Mouse (Mus musculus): ENCODE data around the gene Cbr2. TPM values are rescaled to one million over a fixed set of nuclear protein-coding genes. Genes with fewer than 3 reads are reported as not detected.

The Cbr2 gene
- total RNA-seq, 2 experiments from 2014 or later, result 18.6 to 53.1 TPM

DNA sequence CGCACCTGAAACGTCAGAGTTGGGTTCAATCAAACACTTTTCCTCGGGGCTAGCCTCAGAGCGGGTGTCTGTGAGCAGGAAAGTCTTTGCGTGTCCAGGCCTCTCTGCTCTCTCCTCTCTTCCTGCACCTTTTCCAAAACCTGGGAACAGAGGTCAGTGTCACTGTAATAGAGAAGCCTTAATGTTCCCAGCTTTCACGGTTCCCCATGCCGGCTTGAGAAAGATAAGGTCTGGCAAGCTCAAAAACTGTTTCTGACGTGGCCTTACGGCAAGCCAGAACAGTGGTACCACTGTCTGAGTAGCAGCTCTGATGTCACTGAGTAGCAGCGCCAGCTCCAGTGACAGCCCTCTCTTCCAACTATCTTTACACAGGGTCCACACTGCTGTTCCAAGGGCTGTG lies 17.4 kb downstream of the Cbr2 start:
- DNase-seq, result no peak
- intact Hi-C loops (cut with DNase I), result loop anchor here (5.0 kb wide), 3 partner anchors 137 to 227 kb away; no protein-coding TSS in a partner anchor

DNA sequence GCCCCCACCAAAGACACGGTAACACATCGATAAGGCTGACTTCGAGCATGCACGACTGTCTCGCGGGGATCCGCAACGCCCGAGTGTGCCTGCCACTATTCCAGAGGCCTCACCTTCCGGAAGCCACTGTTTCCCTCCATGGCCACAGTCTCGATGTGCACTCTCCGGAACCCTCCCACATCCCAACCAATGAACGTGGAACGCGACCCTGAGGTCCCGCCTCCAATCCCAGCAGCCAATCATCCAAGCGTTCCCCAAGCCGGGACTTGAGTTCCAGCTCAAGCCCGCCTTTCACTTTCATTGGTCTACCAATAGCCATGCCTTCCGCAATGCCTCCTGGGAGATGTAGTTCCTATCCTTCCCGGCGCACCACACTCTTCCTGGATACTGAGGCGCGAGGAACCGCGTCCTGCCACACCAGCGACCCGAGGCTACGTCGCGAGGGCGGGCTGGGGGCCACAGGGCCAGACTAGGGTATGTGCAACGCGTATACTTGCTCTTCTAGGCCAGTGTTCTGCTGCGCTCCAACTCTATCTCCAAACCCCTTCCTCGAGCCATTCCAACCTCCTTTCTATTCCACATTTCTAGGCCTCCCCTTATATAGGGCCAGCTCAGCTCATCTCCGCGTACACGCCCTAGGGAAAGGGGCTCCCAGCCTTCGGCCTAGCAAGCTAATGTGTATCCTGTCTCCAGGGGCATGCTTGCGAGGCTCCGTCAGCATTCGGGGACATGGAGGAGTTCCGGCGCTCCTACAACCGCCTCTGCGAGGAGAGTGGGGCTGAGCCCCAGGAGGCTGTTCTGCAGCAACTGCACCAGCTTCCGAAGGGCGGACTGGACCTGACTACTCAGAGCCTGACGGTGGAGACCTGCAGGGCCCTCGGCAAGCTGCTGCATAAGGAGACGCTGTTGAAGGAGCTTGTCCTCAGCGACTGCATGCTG lies 18.1 kb downstream of the Cbr2 start, which contains the start of the genes Cenpx and Lrrc45:
Cenpx (minus strand) TSS at position 159 of the 939 bp plus-strand sequence.
Lrrc45 (plus strand) TSS at position 346 of the 939 bp plus-strand sequence.
- DNase-seq, result peak; percentile 94 to 95
- intact Hi-C loops (cut with DNase I), result loop anchor here (2.0 to 5.0 kb wide), 4 partner anchors 95 to 227 kb away; no protein-coding TSS in a partner anchor

DNA sequence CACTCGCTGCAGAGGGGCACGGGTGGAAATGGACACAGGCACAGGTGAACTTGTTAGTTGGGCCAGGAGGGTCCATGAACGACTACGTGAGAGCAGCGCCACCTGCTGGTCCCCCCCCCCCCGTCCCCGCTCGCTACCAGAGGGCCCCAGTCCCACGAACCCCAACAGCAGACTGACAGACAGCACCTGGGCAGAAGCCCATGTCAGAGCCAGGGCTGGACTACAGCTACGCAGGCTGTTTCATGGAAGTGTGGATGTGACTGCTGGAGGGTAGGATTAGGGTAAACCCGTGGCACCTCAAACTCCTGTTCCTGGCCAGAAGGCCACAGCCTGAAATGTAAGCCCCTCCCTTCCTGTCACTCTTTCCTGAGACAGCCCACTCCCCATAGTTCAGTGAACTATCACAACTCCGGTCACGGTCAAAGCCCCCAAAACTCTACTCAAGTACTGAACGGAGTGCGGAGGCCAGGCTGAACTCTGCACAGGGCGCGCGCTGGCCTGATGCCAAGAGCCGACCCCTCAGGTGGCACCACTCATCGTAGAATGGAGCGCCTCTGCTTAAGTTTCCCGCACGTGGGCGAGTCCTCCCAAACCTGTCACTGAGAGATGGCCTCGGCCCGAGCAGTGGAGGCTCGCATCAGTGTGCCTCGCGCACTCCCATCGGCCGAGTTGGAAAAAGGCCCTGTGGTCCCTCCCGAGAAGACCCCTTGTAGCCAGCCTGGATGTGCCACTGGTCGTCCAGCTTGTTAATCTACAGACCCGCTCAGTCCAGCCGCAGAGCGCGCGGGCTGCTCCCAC lies 18.9 kb downstream of the Cbr2 start:
- intact Hi-C loops (cut with DNase I), result loop anchor here (1.0 to 5.0 kb wide), 5 partner anchors 54 to 226 kb away; no protein-coding TSS in a partner anchor
- DNase-seq, result peak; percentile 68 to 69

DNA sequence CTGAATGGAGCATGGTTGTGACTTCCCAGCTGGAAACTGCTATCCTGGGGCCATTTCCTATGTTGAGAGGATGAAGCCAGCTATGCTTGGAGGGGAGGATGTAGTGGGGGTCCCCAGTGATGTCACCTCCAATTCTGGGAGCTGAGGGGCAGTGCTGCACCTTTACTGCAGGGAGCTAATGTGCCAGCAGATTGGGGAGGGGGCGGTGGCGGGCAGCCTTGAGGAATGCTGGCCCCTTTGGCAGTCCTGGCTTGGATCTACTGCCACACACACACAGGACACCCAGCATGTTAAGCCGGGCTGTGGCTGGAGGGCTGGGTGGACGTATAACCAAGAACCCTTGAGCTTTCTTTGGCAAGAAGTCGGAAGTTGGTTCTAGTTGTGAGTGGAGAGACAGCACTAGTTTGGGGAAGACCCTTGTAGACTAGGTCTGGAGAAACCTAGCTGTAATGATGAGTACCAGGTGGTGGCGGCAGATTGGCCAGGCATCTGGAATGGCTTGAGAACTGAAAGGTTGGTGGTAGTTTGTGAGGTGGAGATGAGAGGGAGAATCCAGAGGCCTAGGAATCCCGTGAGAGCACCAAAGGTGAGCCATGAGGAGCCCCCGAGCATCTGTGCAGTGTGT lies 19.8 kb downstream of the Cbr2 start:
- intact Hi-C loops (cut with DNase I), result loop anchor here (1.0 to 5.0 kb wide), 5 partner anchors 53 to 225 kb away; no protein-coding TSS in a partner anchor
- DNase-seq, result no peak

DNA sequence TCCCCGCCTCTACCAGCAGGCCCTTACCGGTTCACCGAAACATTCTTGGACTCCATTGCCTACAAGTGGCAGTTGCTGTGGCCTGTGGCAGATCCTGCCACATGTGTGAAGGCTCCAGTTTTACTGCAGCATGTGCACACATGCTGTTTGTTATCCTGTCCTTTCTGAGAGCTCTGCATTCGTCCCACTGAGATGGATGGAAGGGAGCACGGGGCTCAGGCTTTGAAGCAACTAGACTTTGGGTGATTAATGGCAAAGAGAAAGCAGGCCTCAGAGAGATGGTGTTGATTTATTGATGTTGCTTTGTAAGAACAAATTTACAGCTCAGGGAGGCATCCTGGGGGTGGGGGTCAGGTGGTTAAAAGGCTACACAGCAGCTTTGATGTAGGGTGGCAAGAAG lies 21.2 kb downstream of the Cbr2 start:
- intact Hi-C loops (cut with DNase I), result loop anchor here (5.0 kb wide), 3 partner anchors 133 to 223 kb away; no protein-coding TSS in a partner anchor
- no peak for DNase-seq

DNA sequence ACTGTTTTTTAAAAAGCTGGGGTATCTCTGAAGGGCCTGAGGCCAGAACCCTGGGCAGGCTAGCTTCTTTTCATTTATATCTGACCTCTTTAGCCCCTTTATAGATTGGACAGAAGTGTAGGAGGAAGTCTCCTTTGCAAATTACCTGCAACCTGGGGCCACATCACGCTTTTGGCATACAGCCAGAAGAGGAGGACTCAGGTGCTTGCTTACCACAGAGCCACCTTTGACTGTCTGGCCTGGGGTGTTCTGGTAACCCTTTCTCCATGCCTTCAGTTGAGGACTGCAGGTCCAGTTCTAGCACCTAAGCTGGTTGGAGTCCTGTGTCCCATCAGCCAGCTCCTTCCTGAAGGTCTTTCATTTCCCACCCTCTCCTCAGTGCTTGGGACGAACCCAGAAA lies 22.4 kb downstream of the Cbr2 start:
- no peak for DNase-seq
- intact Hi-C loops (cut with DNase I), result no loop called here

DNA sequence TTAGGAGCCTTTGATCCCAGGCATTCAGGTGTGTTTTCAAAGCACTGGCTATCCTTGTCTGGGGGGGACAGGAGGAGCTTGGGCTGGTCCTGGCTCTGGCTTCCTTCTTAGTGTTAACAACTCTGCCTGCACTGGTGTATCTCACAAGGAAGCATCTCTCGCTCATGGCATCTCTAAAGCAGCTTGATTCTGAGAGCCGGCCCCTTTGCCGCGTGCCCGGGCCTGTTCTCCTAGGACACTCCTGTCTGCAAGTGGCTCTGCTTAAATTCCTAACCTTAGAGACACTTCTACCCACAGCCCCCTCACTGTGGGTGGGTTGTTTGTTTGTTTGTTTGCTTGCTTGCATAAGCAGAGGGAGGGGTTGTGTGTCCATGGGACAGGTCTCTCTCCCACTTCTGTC lies 23.9 kb downstream of the Cbr2 start:
- no peak for DNase-seq

DNA sequence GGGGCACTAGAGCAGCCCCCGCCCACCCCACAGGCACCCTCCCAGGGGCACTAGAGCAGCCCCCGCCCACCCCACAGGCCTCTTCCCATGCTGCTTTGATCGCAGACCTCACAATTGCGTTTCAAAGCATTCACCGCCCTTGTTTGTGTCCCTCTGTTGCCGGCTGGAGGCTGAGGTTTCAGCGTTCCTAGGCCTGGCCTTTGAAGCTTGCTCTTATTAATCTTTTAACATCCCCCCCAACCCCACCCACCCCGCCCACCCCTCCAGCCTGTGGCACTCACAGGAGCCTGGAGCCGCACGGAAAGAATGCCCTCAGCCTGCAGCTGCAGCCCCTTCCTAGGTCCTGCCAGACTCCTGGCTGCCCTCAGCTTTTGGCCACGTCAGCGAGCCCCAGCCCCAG lies 24.7 kb downstream of the Cbr2 start:
- no peak for DNase-seq
- intact Hi-C loops (cut with DNase I), result no loop called here

More for the DNA sequence above, 23.9 kb downstream of the Cbr2 start:
- intact Hi-C loops (cut with DNase I), result no loop called here

DNA sequence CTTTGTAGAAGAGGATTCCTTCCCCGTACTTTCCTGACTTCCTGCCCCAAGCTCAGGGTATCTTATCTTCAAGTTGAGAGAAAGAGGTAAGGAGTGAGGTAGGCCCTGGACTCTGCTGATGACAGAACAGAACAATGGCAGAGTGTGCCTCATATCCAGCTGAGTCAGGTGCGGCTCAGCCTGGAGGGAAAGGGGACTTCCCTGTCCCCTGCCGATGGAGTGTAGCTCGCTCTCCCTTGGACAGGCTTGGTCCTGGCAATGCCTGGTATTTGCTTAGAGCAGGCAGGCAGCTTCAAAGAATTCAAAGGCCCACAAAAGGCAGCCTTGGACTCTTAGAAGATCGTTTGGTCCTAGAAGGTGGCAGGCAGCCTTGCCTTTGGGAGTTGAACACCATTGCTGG lies 25.8 kb downstream of the Cbr2 start:
- intact Hi-C loops (cut with DNase I), result no loop called here
- DNase-seq, result no peak

DNA sequence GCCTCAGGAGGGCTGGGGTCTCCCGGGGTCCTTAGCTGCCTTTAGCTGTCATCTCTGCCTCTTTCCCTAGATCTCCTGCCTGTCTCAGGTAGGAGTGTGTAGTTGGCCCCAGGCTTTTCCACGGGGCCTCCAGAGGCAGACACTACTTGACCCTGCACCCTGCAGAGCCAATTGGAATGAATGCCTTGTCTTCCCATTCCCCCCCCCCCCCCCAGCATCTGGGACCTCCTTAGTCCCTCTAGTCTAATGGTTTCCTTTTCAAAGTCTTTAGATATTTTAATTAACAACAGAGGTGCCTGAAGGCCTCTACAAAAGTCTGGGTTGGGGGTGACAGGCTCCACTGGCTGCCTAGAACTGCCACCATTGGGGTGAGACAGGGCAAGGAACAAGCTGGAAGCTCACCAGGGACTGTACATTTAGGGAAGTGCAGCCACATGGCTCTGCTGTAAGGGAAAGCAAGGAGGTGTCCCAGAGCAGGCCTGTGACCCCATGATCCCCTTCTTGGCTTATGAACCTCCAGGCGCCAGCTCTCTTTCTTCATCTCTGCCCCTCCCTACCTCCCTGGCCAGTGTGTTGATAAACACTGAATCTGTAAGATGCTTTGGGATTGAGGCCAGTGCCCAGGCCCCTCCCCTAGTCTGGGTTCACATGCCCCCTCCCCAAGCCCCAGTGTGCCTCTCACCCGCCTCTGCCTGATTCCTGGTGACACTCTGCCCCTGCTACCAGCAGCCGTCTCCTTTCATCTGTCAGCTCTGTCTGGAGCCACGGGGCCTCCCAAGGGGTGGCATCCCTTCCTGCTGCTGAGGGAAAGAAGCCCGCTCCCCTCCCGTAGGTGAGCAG lies 27.2 kb downstream of the Cbr2 start:
- intact Hi-C loops (cut with DNase I), result no loop called here
- DNase-seq, result no peak

DNA sequence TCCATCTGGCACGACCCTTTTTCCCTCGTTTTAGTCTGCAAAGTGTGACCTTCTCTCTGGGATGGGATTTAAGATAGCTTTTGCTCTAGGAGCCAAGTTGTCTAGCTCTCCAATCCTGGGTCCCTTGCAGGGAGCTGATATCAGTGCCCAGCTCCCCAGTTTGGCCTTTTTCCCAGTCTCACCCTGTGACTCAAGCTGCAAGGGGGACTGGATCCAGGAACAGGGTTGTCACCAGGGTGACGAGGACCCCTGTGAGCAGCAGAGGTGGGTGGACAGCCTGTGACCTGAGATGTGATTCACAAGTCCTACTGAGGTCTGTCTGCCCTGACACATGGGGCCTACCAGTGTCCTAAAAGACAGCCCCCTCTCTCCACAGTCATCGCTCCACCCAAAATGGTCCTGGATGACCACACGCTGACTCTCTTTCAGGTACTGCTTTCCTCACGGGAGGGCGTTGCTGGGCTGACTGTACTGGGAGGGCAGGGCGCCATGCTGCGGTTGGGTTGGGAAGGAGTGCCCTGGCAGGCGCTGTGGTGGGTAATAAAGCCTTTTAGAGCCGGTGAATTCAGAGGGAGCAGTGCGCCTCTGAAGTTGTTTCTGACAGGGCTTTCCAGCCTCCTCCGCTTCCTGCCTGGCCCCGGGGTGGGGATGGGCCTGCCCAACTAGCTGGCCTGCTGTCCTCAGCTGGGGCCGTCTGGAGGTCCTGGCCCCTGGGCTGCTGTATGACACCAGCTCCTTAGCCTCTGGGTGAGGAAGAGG lies 28.0 kb downstream of the Cbr2 start:
- DNase-seq, result no peak
- intact Hi-C loops (cut with DNase I), result no loop called here

DNA sequence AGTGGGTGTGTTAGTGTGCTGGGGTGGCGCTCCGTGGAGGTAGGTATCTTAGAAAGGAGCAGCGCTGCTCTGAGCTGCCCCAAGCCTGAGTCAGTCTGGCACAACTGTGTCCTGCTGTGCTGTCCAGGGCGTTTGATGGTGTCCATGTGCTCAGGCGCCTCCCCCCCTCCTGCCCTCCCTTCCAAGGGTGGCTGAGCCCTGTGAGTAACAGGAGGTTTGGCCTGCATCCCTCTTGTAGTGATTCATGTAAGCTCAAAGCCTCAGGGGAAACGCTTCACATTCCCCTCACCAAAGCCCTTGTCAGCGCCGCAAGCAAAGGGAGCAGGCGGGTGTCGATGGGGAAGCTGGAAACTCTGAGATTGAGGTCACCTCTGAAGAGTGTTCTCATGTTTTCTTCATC lies 34.2 kb downstream of the Cbr2 start:
- intact Hi-C loops (cut with DNase I), result no loop called here
- DNase-seq, result peak; percentile 52 to 69

DNA sequence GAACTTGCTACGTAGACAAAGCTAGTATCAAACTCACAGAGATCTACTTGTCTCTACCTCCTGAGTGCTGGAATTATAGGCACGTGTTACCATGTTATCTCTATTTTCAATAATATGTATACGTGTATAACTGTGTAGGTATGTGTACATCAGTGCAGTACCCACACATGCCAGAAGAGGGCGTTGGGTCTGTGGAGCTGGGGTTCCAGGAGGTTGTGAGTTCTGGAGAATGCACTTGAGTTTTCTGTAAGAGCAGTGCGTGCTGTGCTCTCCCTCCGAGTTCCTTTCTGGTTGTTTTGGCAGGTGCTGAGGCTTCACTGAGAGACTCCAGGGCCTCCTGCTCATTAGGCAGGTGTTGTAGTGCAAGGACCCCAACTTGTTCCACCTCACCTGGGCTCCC lies 35.3 kb downstream of the Cbr2 start:
- intact Hi-C loops (cut with DNase I), result no loop called here
- DNase-seq, result no peak

DNA sequence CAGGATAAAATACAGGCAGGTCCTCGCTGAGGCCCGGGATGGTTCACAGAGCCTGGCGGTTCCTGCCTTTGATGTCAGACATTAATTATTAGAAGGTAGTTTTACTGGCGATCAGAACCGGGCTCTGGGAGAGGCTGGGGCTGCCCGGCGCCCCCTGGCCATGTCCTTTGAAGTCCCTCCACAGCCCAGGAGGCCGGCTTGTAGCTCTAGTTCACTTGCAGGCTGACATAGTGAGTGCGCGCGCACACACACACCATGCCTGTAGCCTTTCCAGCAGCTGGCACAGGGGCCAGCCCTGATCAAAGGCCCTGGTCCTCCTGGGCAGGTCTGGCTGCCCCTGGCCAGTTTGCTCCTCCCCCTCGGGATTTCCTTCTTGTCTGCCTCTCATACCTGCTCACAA lies 36.3 kb downstream of the Cbr2 start:
- intact Hi-C loops (cut with DNase I), result no loop called here
- no peak for DNase-seq

DNA sequence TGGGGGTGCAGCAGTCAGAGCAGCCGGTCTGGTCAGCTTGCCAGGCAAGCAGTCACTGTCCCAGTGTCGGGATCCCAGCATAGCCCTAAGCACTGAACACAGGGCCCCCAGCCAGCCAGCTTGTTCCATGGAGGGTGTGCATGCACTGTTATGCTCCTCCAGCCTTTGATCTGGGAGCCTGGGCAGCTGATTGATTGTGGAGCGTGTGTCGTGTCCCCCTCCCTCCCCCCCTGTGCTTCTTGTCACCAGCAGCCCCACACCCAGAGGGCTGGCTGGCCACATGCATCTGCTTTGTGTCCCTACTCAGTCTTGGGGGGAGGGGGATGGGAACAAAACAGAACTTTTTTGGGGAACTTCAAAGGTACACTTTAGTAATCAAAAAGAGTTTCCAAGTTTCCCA lies 36.7 kb downstream of the Cbr2 start:
- DNase-seq, result no peak
- intact Hi-C loops (cut with DNase I), result no loop called here

DNA sequence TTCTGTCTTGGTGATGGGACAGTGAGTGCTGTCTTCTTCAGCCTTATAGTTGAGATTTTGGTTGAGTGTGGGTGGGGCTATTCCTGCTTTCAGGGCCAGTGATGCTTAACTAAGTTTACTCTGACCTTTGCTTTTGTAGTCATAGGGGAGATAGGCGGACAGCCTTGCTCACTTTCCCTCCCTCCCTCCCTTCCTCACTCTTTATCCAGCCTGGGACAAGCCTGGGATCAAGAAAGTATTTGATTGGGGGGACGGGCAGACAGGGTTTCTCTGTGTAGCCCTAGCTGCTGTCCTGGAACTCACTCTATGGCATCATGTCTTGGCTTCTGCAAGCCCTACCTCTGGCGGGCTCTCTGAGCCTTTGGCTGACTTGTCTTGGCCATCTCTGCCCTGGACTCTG lies 38.5 kb downstream of the Cbr2 start:
- intact Hi-C loops (cut with DNase I), result no loop called here
- DNase-seq, result no peak

DNA sequence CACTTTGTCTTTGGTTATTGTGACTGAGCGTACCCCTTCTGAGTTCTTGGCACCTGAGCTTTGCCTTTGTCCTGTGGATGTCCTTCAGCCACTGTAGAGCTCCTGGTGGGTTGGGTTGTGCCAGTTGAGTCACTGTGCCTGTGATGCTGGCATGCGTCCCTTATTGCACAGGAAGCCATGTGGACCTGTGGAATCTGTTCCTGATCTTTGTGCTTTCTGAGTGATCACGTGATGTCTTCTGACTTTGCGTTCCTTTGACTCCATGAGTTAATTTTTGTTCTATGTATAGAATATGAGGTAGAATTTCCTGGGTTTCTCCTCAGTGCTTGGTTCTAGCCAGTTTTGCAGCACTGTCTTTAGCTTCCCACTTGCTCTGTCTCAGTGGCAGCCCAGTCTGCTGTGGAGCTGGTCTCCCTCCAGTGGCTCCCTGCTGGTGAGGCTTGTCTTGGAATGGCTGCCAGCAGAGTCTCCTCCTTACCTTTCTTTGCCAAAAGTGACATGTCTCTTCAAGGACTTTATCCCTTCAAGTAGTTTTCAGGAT lies 39.4 kb downstream of the Cbr2 start:
- intact Hi-C loops (cut with DNase I), result no loop called here

DNA sequence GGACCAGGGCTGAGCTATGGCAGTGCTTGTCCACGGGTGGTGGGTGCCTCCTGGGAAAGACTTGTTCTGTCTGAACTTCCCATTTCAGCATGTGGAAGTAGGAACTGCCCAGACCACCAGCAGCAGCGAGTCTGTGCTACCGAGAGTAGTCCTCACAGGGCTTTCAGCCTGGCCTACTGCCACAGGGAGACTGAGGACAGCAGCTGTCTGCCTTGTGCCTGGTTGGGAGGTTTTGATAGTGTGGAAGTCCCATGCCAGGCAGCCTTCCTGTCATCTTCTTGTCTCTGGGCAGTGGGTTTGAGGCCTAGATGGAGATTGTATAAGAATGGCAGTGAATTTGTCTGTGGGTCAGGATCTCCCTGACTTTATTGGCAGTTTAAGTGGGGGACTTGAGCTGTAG lies 42.5 kb downstream of the Cbr2 start:
- intact Hi-C loops (cut with DNase I), result no loop called here

More for the DNA sequence above, 39.4 kb downstream of the Cbr2 start:
- peak in 1 of 2 experiments; percentile 34 for DNase-seq

More for the DNA sequence above, 42.5 kb downstream of the Cbr2 start:
- DNase-seq, result no peak

All from heart, postnatal 14 days (tissue).